Mouse (Mus musculus): ENCODE measurements around the gene Sec24d.

DNA sequence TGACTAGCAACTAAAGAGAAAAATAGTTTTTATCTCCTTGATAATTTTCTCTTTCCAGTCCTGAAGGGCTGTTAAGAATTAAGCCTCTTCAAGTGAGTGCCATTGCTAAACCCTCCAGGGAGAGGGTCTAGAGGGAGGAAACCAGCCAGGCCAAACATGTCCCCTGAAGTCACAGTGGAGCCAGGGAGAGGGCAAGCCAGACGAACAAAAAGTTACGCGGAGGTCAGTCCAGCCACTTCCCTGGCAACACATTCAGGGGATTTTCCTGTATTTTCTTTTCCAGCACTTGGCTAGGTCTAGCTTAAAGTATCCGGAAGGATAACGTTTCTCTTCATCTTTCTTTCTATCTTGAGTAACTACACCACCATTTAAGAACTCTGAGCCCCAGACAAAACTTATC, 22.9 kb upstream of the Sec24d start:
- TF ChIP-seq CTCF (IDR thresholded peaks at IDR 0.05; ENCODE audit: extremely low read depth, insufficient read length, insufficient replicate concordance, low read depth, low read length), result no peak
- TF ChIP-seq POLR2A (IDR thresholded peaks at IDR 0.05; ENCODE audit: low read depth, low read length), result no peak
